Mouse (Mus musculus) cortical plate, adult 2 months (tissue): ENCODE data around the gene Smad3.

Source experiments
- CTCF ChIP-seq: fragments of 200-500 bp; IDR thresholded peaks from 2 replicates; pipeline ENCODE4 v1.5.1; 2011; ENCODE audit warnings: mild to moderate bottlenecking, control low read depth, low read length; ENCODE audit not compliant: insufficient read depth; ENCODE audit errors: extremely low read depth
- POLR2A ChIP-seq: fragments of 200-500 bp; IDR thresholded peaks from 2 replicates; pipeline ENCODE4 v1.6.1; 2011; ENCODE audit warnings: mild to moderate bottlenecking, low read length, control low read depth; ENCODE audit not compliant: insufficient read depth; ENCODE audit errors: extremely low read depth

DNA sequence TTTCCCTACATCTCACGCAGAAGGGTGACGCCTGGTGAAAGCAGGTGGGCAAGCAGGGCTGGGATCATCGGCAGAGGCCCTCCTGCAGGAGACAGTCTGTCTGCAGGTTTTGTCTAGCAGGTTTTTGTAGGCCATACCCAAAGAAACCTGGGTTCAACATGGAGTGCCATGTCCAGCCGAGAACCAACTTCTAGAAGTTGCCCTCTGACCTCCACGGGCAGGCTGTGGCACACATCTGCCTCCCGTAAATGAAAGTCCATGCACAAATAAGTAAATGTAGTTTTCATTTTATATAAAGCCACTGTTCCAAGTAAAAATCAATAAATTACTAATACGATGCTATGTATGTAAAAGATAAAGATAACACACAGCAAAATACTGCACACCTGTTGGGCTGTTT, 3.0 kb upstream of the Smad3 start:
- TF ChIP-seq CTCF (no peak), POLR2A (no peak)
